Mouse (Mus musculus): ENCODE data around the gene Tln1.
"Not testable (repeated sequence)": the region's sequence is repeated elsewhere in the genome, so short reads cannot be mapped to it uniquely, and the experiment has no call there.

The Tln1 gene

DNA sequence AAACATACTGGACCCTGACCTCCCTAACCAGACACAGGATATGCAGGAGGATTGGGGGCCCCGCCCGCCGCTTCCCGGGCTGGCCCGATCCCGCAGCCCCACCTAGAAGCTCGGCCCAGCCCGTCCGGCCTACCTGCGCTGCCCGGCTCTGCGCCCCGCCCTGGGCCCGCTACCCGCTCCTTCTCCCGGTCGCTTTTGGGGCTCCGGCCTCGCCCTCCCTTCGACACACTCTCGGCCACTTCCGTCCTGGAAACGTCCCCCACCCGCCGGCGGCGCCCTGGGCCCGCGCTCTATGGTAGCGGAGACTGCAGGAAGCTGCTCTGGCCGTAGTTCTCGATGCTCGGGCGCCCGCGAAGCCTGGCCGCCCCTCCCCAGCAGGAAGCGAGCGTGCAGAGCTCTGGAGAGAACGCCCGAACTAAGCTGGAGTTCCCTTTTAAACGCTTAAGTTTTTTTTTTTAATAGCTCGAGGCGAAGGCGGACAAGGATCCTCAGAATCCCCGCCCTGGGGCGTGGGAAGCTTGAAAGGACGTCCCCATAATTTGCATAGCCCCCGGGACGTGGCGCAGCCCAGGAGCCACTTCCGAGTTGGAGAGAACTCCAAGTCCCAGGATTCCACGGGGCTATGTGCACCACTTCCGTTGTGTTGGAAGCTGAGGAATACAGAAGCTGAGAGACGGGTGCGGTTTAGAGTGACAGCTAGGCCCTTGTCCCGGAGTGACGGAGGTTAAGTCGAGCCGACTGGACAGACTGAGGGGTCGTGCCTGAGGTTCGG, at the start of gene Tln1, which contains the start of gene Creb3:
Gene Tln1 (minus strand): TSS at position 695 of the 772 bp plus-strand sequence.
Gene Creb3 (plus strand): TSS at position 336 of the 772 bp plus-strand sequence.
- peak; percentile 91 for DNase-seq (ENCODE audit: low read depth, low spot score)

DNA sequence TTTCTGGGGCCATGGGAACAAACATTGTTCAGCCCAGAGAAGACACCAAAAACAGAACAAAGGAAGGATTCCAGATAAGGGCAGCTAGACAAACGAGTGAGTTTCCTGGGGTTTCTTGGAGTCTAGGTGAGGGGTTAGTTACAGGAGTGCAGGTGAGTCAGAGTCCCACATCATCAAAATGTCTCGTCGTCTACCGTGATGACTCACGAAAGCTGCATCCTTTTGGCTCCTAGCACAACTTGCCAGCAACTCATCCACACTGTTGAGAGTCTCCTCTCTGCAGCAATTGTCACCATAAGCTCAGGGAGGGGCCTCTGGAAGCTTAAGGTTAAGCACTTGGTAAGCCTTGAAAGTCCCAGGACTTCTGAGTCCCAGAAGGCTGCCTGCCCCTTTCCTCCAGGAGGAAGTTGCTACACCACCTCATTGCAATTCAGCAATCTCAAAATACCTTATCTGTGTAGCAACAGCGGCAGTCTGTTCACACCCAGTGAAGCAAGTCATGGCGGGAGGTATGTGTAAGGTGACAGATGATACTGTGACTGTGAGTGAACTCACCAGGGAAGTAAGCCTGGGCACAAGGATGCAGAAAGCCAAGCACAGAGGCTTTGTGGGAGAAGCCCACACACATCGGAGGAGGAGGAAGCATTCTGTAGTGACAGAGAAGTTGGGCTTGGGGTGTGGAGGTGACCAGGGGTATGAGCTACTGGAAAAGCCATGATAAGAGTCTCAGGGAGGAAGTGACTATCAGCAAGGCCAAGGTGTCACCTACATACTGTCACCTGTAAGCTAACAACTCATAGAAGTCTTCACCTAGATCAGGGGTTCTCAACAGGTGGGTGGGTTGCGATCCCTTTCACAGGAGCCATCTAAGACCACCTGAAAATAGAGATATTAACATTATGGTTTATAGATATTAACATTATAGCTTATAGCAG, 42.5 kb upstream of the Tln1 start:
- DNase-seq (ENCODE audit: low read depth, low spot score), result no peak

DNA sequence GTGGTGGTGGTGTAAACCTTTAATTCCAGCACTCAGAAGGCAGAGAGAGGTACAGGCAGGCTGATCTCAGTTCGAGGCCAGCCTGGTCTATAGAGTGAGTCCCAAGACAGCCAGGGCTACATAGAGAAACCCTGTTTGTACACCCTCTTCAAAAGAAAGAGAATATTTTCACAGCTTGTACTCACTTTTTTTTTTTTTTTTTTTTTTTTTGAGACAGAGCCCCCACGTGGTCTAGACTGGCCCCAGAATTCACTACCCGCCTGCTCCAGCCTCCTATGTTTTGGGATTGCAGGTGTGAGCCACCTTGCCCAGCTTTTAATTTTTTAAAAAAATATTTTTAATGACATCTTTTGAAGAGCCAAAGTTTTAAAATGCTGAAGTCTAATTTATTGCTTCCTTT, 41.6 kb upstream of the Tln1 start:
- DNase-seq (ENCODE audit: low read depth, low spot score), result no peak

DNA sequence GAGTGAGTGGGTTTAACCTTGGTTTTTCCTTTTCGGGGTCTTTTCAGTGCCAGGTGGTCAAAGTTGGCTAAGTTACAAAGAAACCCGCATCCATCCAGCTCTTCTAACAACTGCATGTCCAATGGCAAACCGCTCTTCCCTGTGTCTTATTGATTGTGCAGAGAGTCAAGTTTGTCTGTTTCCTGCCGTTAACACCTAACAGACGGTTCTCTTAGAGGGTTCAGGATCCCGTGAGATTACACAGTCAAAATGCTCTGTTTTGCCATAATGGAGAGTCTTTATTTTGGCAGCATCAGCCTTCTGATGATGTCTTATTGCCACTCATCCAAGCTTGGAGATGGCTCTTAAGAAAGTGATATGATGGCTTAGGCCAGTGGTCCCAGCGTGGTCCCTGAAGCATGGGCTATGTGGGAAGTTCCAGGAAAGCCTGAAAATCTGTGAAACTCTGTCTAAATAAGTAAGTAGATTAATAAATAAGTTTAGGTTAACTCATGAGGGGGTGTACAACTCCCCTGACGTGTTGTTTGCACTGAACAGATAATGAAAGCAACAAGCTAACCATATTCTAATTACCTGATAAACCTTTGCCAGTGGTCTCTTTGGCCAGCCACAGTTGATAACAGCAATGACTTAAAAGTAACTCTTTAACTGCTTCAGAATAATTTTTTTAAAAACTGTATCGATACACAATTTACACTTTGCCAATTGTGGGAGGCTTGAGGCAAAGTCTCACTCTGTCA, 37.9 kb upstream of the Tln1 start:
- DNase-seq (ENCODE audit: low read depth, low spot score), result no peak

DNA sequence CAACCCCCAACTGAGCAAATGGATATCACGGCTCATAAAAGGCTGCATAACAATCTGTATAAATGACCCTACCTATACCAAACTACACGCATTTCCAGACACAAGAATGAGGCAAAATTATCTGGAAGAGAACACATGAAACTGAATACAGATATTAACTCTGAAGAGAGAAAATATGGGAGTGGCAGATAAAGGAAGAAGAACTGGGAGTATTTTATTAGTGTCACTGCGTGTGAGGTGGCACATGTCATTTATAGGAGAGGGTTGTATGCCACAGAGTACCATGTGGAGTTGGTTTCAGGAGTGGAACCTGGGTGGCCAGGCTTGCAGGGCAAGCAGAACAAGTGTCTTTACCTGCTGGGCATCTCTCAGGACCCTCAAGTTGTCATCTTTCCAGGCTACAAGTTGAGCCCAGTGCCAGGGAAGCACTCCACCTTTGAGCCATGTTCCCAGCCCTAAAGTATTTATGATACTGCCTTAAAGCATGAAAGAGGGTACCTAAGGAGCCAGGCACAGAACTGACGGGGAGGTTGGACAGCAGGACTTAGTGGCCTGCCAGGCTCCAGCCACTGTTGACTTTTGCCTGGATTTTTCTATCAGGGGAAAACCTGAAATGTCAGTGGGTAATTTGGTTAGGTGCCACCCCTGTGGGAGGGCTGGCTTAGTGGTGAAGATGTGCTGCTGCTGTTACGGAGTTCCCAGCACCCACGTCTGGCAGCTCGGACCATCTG, 36.3 kb upstream of the Tln1 start:
- no peak for DNase-seq (ENCODE audit: low read depth, low spot score)

DNA sequence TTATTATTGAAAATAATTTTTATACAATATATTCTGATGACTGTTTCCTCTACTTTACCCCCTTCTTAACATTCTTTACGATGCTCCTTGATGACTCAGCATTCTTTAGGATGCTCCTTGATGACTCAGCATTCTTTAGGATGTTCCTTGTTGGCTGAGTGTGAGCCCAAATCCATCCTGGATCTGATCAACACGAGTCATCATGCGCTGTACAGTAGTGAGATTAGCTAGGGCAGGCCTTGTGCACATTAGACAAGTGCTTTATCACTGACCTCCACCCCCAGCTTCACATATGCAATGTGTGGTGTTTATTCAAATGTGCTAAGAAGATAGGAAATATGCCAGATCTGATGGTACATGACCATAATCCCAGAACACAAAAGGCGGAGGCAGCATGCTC, 35.7 kb upstream of the Tln1 start:
- no peak for DNase-seq (ENCODE audit: low read depth, low spot score)

DNA sequence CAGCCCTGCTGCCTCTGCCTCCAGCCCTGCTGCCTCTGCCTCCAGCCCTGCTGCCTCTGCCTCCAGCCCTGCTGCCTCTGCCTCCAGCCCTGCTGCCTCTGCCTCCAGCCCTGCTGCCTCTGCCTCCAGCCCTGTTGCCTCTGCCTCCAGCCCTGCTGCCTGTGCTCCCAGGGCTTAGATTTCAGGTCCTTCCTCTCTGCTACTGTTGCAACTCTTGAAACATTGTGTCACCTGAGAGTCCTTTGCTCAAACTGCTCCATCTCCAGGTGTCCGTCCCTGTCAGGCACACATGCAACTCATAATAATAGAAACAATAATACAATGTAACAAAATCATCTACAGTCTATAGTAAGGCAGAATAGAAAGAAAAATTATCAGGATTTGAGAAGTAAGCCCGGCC, 34.1 kb upstream of the Tln1 start:
- not testable (repeated sequence) for DNase-seq (ENCODE audit: low read depth, low spot score)

DNA sequence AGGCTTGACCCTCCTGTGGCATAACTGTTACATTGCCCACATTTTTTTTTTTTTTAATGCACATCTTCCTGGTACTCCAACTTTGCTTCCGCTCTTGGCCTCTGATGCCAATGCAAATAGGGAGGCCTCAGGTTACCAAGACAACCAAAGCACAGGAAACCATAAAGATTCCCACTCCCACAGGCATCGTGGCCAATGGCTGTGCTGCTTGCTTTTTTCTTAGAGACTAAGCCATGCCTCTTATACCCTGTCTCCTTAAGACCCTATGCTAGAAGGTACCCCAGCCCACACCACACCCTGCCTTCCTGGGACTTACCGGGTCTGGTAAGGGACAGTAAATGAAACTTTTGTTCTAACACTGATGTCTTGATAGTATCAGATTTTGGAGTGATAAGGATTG, 31.0 kb upstream of the Tln1 start:
- no peak for DNase-seq (ENCODE audit: low read depth, low spot score)

DNA sequence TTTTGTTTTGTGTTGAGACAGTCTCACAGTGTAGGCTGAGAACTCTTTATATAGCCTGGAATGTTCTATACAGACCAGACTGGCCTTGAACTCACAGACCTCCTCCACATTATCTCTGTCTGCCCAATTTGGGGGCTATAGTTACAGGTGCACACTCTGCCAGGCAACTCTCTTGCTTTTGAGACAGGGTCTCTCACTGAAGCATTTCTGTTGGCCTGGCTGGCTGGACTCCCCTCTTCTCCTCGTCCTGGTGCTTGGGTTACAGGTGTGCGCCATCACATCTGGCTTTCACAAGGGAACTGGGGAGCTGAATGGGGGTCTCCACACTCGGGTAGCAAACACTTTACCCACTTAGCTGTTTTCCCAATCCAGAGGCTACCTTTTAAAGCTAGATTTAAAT, 29.5 kb upstream of the Tln1 start:
- no peak for DNase-seq (ENCODE audit: low read depth, low spot score)

DNA sequence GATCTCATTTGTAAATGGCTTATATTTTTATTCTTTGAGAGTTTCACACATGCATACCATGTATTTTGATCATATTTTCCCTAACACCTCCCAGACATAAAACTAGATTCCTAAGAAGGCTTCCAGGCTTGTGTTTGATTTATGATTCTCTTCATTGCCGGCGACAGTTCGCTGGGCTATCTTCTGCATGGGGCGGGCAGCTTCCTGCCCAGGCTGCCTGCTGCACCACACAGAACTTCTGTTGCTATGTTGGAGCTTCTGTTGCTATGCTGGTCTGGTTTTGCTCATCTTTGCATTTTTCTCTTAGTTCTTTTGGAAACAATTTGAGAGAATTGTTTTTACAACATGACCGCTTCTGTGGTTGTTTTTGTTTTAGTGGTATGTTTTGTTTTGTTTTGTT, 29.1 kb upstream of the Tln1 start:
- DNase-seq (ENCODE audit: low read depth, low spot score), result no peak

DNA sequence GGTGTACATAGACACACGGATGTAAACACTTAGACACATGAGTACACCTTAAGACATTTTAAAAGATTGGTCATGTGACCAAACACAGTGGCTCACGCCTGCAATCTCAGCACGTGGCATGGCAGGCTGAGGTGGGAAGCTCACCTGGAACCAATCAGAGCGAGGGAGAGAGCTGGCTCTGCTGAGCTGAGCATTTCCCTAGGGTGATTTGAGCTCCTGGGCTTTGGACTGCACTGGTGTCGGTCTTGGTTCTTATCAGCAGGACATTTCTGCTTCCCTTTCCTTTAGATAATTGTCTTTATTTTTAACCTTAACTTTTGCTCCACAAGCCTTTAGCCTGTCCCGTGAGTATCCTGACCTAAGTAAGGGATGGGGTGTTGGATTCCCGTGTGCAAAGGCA, 25.2 kb upstream of the Tln1 start:
- DNase-seq (ENCODE audit: low read depth, low spot score), result no peak

DNA sequence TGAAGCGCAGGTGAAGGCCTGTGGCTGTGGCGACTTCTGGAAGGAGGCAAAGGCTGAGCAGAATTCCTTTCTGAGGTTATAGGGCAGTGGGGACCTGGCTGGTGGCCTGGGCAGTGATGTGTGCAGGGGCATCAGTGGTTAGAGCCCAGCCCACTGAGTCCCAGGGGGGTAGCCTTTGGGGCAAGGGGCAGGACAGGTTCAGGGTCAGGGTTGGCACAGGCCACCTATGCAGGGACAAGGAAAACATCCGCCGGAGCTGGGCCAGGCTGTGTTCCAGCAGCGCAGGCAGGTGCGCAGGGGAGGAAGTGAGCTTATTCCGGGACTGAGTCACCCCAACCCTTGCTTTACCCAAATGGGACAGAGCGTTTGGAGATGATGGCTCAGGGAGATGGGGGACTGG, 23.9 kb upstream of the Tln1 start:
- peak; percentile 35 for DNase-seq (ENCODE audit: low read depth, low spot score)

DNA sequence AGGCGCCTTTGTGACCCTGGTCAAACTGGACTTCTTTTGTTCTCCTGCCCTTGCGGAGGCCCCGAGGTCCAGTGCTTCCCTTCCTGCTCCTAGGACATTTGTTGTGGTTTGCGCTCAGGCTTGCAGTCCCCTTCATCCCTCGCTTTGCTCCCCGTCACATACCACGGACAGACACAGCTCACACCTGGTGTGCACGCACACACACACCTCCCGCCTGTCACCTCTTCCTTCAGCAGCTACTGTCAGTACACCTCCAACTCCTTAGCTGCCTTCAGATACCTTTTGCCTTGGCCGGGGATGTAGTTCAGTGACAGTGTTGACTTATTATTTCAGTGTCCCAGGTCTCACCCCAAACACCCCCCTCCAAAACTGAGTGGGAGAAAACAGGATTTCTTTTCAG, 23.2 kb upstream of the Tln1 start:
- no peak for DNase-seq (ENCODE audit: low read depth, low spot score)

DNA sequence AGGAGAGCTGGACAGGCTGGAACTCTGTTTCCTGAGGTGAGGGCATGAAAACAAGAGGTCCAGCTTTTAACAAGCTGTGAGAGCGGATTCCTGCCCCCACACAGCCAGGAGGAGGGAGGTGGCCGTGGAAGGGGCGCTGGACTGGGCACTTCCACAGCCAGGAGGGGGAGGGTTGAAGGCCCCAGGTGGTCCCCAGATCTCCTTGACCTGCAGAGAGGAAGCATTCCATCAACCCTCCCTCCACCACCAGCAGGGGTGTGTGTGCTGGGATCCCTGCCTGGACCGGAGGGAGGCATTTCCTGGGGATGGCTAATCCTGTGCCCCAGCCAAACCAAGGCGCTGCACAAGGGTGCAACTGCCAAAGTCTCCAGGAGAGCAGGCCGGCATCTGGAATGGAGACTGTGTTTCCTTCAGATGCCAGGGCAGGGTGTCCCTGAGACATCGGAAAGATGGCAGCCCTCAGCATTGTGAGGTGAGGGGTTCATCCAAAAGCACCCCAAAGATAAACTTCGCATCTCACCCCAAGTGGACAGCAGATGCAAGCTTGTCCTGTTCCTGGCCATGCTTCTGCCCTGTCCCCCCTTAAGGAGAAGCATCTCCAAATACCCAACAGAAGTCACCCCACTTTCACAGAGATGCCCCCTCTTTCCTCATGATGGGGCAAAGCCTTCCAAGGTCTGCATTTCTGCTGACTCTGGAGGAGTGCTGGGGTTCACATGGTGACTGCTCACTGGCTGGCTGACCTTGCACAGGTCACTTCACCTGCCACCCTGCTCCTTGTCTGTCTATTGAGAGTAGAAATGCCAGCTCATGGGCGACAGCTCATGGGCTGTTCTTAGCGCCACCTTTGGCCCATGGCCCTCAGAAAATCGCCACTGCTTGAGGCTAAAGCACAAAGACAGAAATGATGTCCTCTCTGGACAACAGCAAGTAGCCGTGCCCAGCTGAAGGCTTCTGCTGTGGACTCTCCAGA, 22.2 kb upstream of the Tln1 start, which contains the start of gene Msmp:
Gene Msmp (minus strand): TSS at position 51 of the 973 bp plus-strand sequence.
- DNase-seq (ENCODE audit: low read depth, low spot score), result no peak

DNA sequence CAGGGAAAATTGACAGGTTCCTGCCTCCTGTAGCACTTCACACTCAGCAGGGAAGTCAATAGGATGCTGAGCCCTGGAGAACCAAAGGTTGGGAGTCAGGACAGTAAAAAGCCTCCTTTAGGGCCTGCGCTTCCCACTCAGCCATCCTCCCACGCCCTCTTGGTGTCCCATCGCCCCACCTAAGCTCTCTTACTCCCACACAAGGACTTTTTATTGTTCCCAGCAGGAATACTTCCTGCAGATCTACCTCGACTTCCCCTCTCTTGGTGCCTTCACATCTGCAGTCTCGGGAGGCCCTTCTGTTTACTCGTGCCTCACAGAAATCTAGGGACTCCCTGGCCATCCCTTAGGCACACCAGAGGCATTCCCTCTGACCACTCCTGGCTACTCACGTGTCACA, 20.9 kb upstream of the Tln1 start:
- no peak for DNase-seq (ENCODE audit: low read depth, low spot score)

DNA sequence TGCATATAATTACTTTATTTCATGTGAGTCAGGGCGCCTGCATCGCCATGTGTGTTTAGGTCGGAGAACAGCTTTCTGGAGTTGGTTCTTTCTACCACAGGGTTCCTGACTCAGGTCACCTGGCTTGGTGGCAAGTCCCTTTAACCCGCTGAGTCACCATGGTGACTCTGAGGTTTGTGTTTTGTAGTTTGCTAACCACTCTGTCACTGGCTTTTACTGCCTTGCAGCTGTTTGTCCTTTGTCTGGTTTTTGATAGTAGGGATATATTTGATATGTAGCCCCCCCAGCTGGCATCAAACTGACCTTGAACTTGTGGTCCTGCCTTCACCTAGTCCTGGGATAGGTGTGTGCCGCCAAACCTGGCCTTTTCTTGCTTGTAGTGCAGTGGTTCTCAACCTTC, 19.8 kb upstream of the Tln1 start:
- no peak for DNase-seq (ENCODE audit: low read depth, low spot score)

DNA sequence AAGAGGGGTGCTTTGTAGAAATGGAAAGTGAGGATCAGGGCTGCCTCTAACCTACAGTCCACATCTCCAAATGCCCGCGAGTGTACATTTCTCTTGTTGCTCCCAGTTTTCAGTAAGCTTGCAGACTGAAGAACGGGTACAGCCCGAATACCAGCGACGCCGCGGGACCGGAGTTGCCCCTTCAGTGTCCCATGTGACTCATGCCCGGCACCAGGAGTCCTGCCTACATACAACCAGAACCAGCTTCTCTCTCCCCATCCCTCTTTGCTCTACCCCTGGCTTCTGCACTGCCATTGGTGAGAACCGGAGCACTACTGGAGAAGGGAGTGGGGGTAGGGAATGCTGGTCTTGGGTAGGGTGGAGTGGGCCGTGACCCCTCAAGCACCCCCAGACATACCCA, 18.9 kb upstream of the Tln1 start:
- no peak for DNase-seq (ENCODE audit: low read depth, low spot score)

DNA sequence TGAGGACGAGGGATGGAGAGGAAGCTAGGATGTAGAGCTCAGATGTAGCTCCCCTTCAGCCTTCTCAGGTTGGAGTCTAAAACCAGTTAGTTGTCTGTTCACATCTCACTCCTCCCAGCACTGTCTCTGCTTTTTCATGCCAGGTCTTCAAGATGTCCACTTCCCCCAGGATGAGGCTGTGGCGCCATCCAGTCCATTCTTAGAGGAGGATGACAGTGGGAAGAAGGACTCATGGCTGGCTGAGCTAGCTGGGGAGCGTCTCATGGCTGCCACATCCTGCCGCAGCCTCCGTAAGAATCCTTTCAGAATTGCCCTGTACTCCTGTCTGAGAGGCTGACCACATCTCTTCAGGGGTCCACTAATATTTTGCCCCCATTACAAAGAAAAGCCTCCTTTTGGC, 18.2 kb upstream of the Tln1 start:
- DNase-seq (ENCODE audit: low read depth, low spot score), result no peak

DNA sequence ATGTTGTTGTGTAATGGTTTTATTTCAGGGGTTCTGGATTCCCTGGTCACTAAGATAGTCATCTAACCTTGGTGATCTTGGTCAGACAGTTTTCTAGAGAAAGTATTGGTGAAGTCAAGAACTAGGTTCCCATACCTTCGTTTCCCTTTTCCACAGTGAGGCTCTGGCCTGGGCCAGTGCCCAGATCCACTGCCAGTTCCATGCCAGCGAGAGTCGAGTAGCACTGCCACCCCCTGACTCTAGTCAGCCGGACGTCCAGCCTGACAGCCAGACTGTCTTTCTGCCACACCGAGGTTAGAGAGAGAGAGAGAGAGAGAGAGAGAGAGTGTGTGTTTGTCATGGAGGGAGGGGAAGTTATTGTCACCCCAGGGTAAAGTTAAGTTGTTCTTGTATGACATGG, 17.2 kb upstream of the Tln1 start:
- DNase-seq (ENCODE audit: low read depth, low spot score), result no peak

DNA sequence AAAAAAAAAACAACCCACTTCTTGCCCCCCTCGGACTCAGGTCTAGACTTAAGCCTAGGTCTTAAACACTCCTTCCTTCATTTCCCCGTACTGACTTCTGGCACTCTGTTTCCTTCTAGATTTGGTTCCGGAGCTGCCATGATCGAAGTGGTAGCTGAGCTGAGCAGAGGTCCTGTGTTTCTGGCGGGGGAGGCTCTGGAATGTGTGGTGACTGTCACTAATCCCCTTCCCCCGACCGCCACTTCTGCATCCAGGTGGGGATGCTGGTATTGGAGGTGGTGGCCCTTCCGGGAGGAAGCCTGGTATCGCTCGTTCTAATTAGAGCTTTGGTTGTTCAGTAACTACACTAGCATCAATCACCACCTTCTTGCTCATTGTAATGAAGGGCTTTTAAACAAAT, 16.8 kb upstream of the Tln1 start:
- DNase-seq (ENCODE audit: low read depth, low spot score), result no peak

All from skeletal muscle tissue, adult 2 months (tissue).